Mouse (Mus musculus) adipocyte (in vitro differentiated cells): ENCODE measurements at regions not wholly inside any gene's neighbourhood (a gene's known extent, or its start where the extent isn't known, plus 50 kb on each side); places are given as distances from the start of the nearest gene placed in this dataset.
A peak's percentile ranks its signal among the peaks of the same experiment; 100 is the strongest.

Experiments
- DNase-seq: peaks from one replicate; pipeline ENCODE4 v3.0.0-alpha.2; 2016; ENCODE audit warnings: low spot score

DNA sequence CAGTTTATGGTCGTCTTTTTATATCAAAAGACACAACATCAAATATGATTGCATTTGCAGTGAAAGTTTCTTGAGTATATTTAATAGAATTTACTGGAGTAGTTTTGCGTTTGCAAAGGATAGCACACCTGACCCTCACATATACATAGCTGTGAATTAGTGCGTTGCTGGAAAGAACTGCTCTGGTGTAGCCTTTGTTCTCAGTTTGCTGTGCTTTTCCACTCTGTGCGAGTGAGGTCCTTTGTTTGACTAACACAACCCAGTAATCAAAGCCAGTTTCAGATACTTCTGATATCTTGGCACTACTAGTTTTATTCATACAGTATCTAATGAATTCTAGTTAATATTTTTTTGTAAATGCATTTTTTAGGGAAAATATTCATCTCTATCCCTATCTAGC, 84.7 kb downstream of the Trim52 start:
- DNase-seq, result no peak

DNA sequence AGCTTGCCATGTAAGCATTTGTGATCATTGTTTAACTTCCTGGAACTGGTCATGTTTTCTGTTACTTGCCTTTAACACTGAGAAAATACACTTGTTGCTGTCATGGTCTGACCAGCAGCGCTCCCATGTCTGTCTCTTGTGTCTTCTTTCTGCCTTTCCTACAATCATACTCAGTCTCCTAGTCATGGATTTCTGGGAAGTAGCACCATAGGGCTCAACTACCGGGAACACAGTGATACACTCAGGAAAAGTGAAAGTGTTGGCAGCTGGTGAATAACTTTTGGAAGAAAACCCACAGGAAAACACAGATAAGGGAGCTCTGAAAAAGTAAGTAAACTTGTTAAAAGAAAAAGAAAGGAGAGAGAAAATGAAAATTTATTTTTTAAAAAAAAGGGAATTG, 87.6 kb downstream of the Trim52 start:
- DNase-seq, result peak; percentile 57

DNA sequence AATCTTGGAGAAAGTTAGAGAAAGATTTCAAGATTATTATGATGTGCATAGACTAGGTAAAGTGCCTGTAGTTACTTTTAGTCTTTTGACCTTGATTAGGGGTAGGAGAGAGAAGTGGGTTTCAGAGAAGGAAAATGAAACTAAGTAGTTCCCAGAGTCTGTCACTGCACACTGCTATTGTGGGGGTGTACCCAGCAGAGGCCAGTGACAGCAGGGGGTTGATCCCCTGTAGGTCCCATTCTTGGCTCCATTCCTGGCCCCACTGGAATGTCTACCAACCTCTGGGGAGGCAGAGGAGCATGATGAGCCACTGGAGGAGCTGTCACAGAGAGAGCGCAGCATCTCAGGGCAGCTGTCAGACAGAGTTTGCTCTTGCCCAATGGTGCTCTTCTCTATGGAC, 88.1 kb downstream of the Trim52 start:
- DNase-seq, result peak; percentile 12

DNA sequence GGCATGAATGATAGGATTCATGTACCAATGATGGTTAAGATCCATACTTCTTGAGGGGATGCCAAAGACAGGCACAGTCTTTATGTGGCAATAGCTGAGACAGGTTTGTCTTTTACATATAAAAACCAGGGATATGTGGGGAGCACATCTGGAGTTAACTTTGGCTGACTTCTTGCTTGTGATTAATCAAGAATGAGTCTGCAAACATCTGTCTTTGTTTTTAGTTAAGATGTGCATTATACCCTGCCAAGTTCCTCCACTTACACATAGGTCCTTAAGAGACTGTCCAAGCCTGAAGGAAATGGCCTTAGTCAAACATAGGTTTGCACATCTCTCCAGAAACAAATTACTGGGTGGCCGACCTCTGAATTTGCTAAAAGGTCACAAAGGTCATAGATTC, 91.8 kb downstream of the Trim52 start:
- no peak for DNase-seq

DNA sequence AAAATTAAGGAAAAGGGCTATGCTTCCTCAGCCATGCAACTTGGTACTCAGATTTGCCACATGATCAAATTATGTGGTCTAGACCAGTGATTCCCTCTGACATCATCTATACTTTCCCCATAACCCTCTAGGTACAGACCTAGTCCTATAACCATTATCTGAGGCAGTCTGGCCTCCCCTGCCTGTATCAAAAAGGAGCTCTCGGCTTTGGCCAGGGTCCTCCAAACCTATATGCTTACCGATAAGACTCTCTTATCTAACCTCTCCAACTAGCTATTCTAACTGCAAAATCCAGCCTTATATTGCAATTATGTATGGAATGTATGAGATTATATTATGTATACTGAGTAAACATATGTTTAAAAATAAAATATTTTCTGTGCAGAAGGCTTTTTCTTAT, 93.1 kb downstream of the Trim52 start:
- no peak for DNase-seq

DNA sequence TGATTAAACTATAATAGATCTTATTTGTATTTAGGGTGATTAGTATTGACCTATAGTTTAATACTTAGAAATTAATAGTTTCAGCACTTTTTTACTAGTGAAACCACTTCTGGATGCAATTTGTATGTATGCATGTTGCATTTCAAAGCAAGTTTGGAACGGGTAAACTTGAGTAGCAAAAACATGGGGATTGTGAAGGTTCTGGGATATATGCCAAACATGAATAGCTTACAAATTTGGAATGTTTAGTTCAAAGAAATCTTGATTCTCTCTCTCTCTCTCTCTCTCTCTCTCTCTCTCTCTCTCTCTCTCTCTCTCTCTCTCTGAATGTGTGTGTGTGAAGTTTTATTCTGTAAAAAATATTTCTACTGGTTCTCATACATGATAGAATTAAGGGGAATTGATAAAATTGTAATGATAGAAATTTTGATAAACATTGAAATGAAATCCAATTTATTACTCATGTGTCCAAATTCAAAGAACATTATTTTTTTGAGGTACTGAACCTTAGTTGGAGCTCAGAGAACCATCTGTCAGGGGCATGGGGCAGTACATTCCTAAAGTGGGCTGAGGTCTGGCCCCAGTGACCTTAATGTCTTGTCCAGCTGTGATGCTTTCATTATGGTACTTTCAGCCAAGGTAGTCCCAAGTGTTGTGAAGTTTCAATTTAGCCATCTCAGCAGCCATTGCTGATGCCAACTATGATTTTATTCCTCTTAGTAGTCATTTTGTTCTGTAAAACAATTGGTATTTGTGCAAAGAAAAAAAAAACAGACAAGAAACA, 93.7 kb downstream of the Trim52 start:
- peak; percentile 18 for DNase-seq

DNA sequence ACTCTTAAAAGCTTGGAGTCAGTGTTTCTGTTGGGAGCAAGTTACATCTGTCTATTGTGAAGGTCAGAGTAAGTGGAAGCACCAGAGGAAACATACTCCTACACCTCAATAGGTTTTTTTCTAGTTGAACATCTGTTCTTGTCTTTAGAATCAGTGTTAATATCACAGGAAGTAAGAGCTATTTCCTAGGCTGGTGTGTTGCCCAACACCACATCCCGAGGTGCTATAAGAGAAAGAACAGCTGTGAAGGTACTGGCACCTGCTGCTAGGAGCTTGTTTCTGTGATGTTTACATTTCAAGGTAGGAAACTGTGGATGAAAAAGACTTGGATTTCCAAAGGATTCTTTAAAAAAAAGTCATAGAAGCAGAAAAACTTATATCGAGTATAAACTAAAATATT, 105.1 kb downstream of the Trim52 start:
- DNase-seq, result no peak

DNA sequence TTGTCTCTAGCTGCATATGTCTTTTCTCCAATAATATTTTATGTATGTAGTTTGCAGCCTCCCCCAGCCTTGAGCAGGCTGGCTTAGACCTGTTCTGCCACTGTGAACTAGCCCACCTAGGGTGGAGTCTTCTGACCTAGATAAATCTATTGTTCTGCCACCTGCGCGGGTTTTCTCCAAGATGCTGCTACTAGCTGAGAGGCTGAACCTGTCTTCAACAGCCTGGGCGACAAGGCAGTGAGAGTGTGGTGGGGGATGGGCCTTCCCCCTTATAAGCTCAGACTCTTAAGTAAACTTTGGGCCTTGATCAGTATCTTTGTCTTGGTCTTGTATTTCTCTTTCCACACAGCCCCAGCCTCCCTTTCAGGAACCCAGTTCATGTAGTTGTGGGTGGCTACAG, 111.7 kb downstream of the Trim52 start:
- no peak for DNase-seq

DNA sequence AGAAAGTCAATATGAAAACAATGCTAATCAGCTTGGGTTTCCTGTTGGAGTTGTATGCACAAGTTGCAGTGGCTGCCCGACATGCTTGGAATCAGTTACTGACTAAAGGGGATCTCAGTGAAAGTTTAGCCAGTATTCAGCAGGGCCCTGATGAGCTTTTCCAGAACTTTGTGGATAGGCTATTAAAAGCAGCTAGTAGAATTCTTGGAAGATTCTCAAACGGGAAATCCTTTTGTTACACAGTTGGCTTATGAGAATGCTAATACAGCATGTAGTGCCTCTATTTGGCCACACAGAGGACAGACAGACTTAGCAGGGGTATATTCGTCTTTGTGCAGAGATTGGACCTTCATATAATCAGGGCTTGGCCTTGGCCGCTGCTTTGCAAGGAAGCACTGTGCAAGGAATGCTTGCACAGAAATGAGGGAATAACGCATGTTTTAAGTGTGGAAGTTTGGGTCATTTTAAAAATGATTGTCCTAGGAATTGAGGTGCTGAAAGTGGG, 113.3 kb downstream of the Trim52 start:
- no peak for DNase-seq

DNA sequence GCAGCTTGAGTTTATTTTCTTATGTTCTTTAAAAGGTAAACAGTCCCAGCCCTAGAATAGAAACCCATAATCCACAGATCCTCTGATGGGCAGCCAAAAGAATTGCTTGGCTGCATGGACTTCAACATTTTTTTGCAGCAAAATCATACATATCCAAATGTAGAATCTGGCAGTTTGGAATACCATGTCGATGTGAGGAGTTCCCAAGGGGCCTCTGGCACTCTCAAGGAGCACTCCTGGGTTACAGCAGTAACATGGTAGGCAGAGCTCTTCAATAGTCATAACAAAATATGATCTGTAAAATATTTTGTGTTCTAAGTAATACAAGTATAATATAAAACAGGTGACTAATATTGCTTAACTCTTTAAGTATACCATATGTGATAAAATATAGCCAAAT, 119.4 kb downstream of the Trim52 start:
- DNase-seq, result no peak

DNA sequence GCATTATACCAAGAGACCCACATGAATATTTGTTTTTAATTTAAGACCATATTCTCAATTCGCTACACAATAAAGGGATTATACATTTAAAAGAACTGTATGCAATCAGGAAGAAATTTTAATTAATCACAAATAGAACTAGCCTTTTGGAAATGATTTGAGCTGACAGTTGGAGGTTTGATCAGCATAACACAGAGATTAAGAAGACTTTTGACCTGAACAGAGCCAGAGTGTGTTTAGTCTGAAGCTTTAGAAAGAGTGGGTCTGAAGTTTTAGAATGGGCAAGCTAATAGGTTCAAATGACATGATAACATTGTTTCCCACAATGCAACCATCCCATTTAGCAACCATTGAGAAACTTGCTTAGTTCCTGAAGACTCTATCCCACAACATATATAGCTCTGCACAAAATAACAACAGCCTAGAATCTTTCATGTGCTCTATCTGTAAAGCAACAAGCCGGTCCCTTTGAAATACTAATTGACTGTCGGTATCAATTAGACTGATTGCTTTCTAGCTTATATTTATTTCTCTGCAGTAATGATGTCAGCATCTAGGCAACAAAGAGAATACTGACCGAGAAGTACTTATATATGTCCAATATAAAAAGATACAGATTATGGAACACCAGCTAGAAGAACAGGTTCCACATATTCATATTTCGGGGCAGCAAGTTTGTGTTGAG, 135.9 kb downstream of the Trim52 start:
- no peak for DNase-seq

DNA sequence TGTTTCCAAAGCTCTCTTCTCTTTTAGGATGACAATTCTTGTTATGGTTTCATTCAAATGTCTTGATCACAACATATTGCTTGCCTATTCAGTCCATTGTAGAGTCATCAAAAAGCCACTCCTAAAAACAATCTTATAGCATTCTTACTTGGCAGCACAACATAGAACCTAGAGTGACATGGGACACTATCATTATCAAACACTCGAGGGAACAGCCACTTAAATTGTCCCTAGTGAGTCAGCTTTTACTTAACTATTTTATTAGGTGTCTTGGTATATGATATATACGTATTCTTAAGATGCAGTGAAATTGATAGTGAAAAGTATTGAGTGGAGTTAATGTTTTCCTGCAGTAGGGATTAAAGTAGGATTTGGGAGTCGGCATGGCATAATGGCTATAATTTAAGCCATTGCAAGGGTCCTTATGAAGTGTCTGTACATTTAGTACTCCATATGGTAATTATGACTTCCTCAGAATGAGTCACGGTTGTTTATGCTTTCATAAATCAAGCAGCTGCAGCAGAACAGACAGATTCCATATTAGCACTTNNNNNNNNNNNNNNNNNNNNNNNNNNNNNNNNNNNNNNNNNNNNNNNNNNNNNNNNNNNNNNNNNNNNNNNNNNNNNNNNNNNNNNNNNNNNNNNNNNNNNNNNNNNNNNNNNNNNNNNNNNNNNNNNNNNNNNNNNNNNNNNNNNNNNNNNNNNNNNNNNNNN, 153.6 kb downstream of the Trim52 start:
- no peak for DNase-seq

DNA sequence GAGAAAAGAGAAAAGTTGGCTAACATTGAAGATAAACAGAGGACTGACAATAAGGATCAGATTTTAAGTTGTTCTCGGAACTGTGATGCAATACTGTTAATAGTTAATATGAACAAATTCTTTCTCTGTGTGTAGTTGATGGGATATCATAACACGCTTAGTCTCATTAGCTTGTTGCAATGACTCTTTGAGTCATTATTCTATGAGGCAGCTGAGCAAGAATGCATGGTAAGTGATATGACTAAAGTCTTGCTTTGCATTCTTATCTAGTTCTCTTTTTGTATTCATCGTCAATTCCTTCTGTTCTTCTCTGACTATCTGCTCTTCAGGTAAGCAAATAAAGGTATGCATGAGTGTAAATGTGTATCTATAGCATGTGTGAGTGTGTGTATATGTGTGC, 159.3 kb downstream of the Trim52 start:
- no peak for DNase-seq

DNA sequence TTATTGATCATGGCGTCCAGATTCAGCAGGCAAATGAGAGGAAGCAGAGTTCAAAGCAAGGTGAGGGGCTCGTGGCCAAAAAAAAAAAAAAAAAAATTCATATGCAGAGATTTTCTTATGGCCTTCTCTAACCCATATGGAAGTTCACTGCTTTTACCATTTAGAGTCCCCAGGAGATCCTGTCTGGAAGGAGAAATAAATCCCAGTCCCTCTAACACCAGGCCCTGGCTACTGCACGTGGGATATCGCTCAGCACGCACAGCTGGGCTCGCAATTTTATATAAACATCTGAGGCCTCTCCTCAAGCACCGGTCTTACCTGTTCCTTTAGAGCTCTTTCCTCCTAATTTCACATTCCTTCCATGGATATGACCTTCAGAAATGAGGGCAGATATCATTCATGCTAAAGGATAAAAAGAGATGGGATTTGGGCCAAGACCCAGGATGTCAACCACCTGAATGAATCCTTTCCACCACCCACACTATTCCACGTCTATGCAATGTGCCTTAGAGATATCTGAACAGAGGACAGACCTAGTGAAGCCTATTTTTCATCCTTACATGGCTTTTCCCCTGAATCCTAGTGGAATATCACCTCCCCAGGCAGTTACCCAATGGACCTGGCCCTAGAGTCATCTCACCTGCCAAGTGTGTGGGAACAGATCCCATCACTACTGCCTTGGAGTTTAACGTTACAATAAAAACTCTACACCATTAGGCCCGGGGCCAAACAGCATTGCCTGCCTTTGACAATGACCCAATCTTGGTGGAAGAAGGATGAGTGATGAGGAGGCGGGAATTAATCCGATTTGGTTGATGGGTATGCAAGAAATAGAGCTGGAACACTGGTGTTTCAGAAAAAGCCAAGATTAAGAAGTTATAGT, 161.9 kb downstream of the Trim52 start:
- DNase-seq, result no peak

DNA sequence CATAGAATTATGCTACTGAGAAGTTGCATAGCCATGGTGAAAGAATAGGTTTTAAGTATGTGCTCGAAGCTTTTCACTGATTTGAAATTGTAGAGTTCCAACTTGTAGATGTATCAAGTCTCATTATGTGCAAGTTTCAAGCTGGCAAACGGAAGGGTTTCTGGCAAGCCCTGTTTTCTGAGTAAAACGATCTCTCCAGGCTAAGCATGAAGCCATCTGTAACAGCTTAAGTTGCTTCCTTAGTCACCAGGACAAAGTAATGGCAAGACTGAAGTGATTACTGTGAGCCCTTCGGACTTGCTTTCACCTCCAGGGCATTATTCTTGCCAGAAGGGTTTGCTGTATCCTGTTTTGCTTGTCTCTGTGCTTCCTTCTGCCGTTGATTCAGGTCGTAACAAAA, 163.7 kb downstream of the Trim52 start:
- peak; percentile 39 for DNase-seq

DNA sequence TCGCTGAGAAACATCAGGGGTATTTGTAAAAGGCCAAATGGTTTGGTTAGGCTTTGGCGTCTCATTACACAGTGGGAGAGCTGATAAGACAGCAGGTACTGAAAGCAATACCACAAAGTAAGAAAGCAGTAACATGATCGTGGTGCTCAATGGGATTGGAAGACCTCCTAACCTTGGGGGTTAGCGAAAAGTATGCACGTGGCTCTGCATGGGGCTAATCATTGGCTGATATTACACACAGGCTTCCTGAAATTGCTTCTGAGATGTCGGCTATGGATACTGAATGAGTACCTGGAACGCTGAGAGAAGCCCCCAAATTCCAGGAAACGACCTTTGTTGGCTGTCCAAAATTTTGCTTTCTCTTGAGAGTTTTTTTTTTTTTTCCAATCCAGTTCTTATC, 207.6 kb downstream of the Trim52 start:
- no peak for DNase-seq

DNA sequence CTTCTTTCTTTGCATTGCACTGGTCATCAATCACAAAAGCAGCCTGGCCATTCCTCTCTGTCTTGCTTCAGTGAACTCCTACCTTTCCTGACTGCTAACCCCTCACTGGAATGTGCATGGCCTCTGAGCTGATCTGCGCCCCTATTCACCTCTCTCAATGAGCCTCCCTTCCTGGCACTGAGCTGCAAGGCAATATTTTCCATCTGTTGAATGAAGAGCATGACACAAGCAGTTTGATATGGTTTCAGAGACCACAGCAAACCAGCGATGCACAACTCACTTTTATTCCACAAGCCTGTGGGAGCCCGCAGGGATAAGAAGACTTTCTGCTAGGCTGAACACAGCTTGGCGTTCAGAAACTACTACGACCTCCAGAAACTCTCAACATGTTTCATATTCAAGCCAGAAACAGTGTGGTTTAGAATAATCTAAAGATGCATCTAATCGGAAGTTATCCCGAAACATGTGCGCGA, 208.1 kb downstream of the Trim52 start:
- no peak for DNase-seq

DNA sequence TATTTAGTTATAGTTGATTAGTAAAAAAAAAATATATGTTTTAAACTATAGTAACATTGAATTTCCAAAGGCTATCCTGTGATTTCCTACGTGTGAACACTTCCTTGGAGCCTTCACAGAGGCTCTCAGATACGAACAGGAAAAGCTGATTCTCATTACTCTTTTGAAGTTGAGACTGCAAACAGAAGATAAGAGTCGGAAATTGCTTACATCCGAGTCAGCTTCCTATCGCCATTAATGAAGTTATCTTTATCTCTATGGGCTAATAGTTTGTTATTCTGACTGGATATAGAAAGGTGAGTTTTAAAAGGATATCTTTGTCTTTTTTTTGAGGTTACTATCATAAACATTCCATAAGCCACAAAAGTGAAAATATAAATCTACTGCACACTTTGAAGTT, 212.8 kb downstream of the Trim52 start:
- no peak for DNase-seq

DNA sequence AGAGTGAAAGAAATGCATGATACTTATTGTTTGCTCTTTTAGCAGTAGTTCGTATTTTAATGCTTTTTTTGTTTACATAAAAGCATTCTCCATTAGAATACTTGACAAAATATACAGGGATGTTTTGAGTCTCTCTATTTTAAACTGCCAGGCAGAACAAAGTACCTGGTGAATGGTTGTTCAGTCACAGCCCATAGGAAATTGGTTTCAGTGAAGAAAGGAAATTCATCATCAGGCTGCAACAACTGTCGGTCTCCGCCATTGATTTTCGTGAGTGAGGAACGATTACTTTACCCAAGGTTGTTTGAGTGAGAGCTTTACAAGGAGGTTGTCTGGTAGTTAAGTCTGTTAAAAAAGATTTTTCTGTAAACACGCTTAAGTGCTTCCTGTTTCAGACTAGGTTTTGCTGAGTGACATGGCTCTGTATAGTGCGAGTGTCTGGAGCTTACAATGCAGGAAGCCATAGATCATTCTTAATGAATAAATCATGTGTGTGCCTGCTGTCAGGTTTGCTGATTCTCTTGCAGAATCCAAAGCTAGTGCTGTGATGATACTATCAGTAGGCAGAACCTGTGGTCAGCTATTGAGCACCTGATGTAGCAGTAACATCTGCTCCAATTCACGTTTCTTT, 221.8 kb downstream of the Trim52 start:
- no peak for DNase-seq

DNA sequence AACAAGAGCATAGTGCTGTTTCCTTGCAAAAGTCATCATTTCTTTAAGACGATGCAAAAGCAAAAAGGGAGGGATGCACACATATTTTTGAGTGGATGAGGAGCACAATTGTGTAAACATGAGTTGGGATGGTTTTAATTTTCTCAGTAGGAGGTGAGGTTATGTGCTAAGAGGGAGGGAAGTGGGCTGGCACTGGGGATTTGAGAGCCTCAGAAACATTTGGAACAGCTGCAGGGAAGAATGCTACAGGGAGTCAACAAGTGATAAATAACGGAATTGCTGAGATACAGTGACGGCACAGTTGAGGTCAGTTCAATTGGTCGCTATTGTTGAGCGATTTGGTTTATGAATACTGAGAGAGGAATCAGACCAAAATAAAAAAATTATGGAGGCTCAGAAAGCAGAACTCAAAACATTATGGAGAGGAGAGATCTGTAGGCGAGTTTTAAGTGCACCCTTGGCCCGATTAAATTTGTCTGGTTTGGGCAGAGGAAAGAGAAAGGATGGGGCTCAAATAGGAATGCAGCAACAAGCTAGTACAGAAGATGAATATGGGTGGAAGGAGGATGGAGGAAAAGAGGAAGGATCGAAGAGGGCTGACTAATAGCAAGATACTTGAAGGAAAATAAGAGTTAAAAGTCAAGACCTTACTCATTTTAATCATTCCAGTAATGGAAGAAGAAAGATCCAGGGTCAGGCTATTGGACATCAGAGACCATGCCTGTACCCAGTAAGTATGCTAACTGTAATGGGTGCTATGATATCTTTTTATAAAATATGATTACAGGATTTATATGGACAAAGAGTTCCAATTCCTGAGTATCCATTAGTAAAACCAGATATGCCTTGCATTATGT, 259.0 kb downstream of the Trim52 start:
- DNase-seq, result peak; percentile 49
